Mouse (Mus musculus): ENCODE measurements at regions not wholly inside any gene's neighbourhood (a gene's known extent, or its start where the extent isn't known, plus 50 kb on each side); places are given as distances from the start of the nearest gene placed in this dataset.

- H3K4me2 ChIP-seq (replicated peaks; ENCODE audit: low read depth), result no peak overlapping the region
- H3K4me3 ChIP-seq (ENCODE audit: low read depth, low read length), result no peak overlapping the region
- 77% methylated on average over 7 of the region's 7 CpGs for WGBS
- ATAC-seq, result no peak
- H3K36me3 ChIP-seq (ENCODE audit: control insufficient read depth, insufficient read depth), result no peaks in the 10 kb centered on the region
- TF ChIP-seq CTCF (IDR thresholded peaks at IDR 0.05; ENCODE audit: low read depth), result no peak
- no peak overlapping the region for H3K9ac ChIP-seq (ENCODE audit: low read depth, low read length)
- H3K9me3 ChIP-seq (ENCODE audit: control insufficient read depth), result no peaks in the 10 kb centered on the region
- no peaks in the 10 kb centered on the region for H3K4me1 ChIP-seq (replicated peaks; ENCODE audit: control insufficient read depth, insufficient read depth, low read length)
- H3K27ac ChIP-seq (ENCODE audit: low read depth, low read length), result no peak overlapping the region
- no peaks in the 10 kb centered on the region for H3K27me3 ChIP-seq (replicated peaks; ENCODE audit: control insufficient read depth, insufficient read depth, low read length)
Measured at GRCm38 (mm10) chr8:8562268-8562667, 98.8 kb downstream of the Efnb2 start.

DNA sequence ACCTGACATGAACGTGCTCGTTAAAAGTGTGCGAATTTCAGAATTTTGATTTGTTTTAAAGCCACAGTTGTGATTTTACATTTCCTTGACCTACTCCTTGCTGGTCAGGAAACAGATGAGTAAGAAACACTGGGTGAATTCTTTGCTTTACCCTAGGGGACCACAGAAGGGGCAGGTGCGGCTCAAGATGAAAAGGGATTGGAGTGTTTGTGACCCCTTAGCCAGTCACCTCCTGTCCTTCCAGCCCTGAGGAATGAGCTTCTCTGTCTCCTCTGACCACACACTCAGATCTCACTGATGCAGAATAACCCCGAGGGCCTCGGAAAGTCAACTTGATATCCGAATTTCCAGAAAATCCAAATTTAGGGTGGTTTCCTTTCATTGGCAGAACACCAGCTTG is 103.0 kb downstream of the Efnb2 start:
- Histone ChIP-seq H3K9me3 (ENCODE audit: control insufficient read depth) (no peaks in the 10 kb centered on the region), H3K4me3 (ENCODE audit: low read depth, low read length) (no peak overlapping the region), H3K9ac (ENCODE audit: low read depth, low read length) (no peak overlapping the region), H3K4me2 (replicated peaks; ENCODE audit: low read depth) (no peak overlapping the region), H3K27ac (ENCODE audit: low read depth, low read length) (no peak overlapping the region), H3K27me3 (replicated peaks; ENCODE audit: control insufficient read depth, insufficient read depth, low read length) (no peaks in the 10 kb centered on the region), H3K36me3 (ENCODE audit: control insufficient read depth, insufficient read depth) (no peaks in the 10 kb centered on the region), H3K4me1 (replicated peaks; ENCODE audit: control insufficient read depth, insufficient read depth, low read length) (no peaks in the 10 kb centered on the region; the same call in 1 of the 2 replicates)
- 93% methylated on average over 7 of the region's 7 CpGs for WGBS
- ATAC-seq, result no peak
- TF ChIP-seq CTCF (IDR thresholded peaks at IDR 0.05; ENCODE audit: low read depth), result no peak

- H3K27me3 ChIP-seq (replicated peaks; ENCODE audit: control insufficient read depth, insufficient read depth, low read length), result no peaks in the 10 kb centered on the region
- TF ChIP-seq CTCF (IDR thresholded peaks at IDR 0.05; ENCODE audit: low read depth), result no peak
- H3K27ac ChIP-seq (ENCODE audit: low read depth, low read length), result no peak overlapping the region
- peak overlapping the region; percentile 46 for H3K4me2 ChIP-seq (replicated peaks; ENCODE audit: low read depth)
- no peaks in the 10 kb centered on the region for H3K9me3 ChIP-seq (ENCODE audit: control insufficient read depth)
- ATAC-seq, result peak; percentile 92
- H3K4me1 ChIP-seq (replicated peaks; ENCODE audit: control insufficient read depth, insufficient read depth, low read length), result no peaks in the 10 kb centered on the region; the same call in 1 of the 2 replicates
- H3K36me3 ChIP-seq (ENCODE audit: control insufficient read depth, insufficient read depth), result no peaks in the 10 kb centered on the region
- H3K9ac ChIP-seq (ENCODE audit: low read depth, low read length), result no peak overlapping the region
- H3K4me3 ChIP-seq (ENCODE audit: low read depth, low read length), result no peak overlapping the region
- WGBS, result 20% methylated on average over 10 of the region's 10 CpGs
Measured at GRCm38 (mm10) chr8:8556152-8556551, 104.9 kb downstream of the Efnb2 start.

- Histone ChIP-seq H3K4me1 (replicated peaks; ENCODE audit: control insufficient read depth, insufficient read depth, low read length) (no peaks in the 10 kb centered on the region; the same call in 1 of the 2 replicates), H3K9ac (ENCODE audit: low read depth, low read length) (no peak overlapping the region), H3K4me2 (replicated peaks; ENCODE audit: low read depth) (no peak overlapping the region), H3K27ac (ENCODE audit: low read depth, low read length) (no peak overlapping the region), H3K27me3 (replicated peaks; ENCODE audit: control insufficient read depth, insufficient read depth, low read length) (no peaks in the 10 kb centered on the region), H3K4me3 (ENCODE audit: low read depth, low read length) (no peak overlapping the region), H3K36me3 (ENCODE audit: control insufficient read depth, insufficient read depth) (no peaks in the 10 kb centered on the region), H3K9me3 (ENCODE audit: control insufficient read depth) (no peaks in the 10 kb centered on the region)
- TF ChIP-seq CTCF (IDR thresholded peaks at IDR 0.05; ENCODE audit: low read depth), result no peak
- WGBS, result 48% methylated on average over 5 of the region's 5 CpGs
- no peak for ATAC-seq
Measured at GRCm38 (mm10) chr8:8554691-8555090, 106.4 kb downstream of the Efnb2 start.

DNA sequence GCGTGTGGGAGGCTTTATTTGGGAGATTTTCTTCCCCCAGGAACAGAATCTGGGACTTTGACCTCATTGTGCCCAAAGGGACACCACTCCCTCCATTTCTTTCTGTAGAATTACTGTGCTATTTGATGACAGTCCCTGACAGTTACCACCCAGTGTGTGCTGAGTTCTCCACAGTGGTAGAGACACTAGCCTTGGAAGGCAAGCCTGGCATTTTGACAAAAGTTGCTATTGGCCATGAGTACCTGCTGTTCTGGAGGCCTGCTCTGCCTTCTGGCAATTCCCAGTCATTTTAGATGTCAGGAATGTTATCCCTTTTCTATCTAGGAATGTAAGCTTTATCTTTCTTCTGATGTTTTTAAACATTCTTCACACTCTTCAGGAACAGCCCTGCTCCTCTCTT is 108.3 kb downstream of the Efnb2 start:
- no peak for ATAC-seq
- Histone ChIP-seq H3K9me3 (ENCODE audit: control insufficient read depth) (no peaks in the 10 kb centered on the region), H3K27ac (ENCODE audit: low read depth, low read length) (no peak overlapping the region), H3K4me3 (ENCODE audit: low read depth, low read length) (no peak overlapping the region), H3K36me3 (ENCODE audit: control insufficient read depth, insufficient read depth) (no peaks in the 10 kb centered on the region), H3K4me2 (replicated peaks; ENCODE audit: low read depth) (no peak overlapping the region), H3K27me3 (replicated peaks; ENCODE audit: control insufficient read depth, insufficient read depth, low read length) (no peaks in the 10 kb centered on the region), H3K9ac (ENCODE audit: low read depth, low read length) (no peak overlapping the region), H3K4me1 (replicated peaks; ENCODE audit: control insufficient read depth, insufficient read depth, low read length) (no peaks in the 10 kb centered on the region; the same call in 1 of the 2 replicates)
- WGBS, result 44% methylated on average over 1 of the region's 1 CpGs
- TF ChIP-seq CTCF (IDR thresholded peaks at IDR 0.05; ENCODE audit: low read depth), result no peak

- no peak for TF ChIP-seq CTCF (IDR thresholded peaks at IDR 0.05; ENCODE audit: low read depth)
- Histone ChIP-seq H3K4me1 (replicated peaks; ENCODE audit: control insufficient read depth, insufficient read depth, low read length) (no peaks in the 10 kb centered on the region), H3K9ac (ENCODE audit: low read depth, low read length) (no peak overlapping the region), H3K9me3 (ENCODE audit: control insufficient read depth) (no peaks in the 10 kb centered on the region), H3K27me3 (replicated peaks; ENCODE audit: control insufficient read depth, insufficient read depth, low read length) (no peaks in the 10 kb centered on the region), H3K4me2 (replicated peaks; ENCODE audit: low read depth) (no peak overlapping the region), H3K4me3 (ENCODE audit: low read depth, low read length) (no peak overlapping the region), H3K27ac (ENCODE audit: low read depth, low read length) (no peak overlapping the region), H3K36me3 (ENCODE audit: control insufficient read depth, insufficient read depth) (no peaks in the 10 kb centered on the region)
- ATAC-seq, result no peak
- 61% methylated on average over 5 of the region's 5 CpGs for WGBS
Measured at GRCm38 (mm10) chr8:8536626-8537025, 124.4 kb downstream of the Efnb2 start.

GRCm38 (mm10) chr8:8534787-8535186 is 126.3 kb downstream of the Efnb2 start:
- Histone ChIP-seq H3K4me2 (replicated peaks; ENCODE audit: low read depth) (no peak overlapping the region), H3K9me3 (ENCODE audit: control insufficient read depth) (no peaks in the 10 kb centered on the region), H3K4me1 (replicated peaks; ENCODE audit: control insufficient read depth, insufficient read depth, low read length) (no peaks in the 10 kb centered on the region), H3K4me3 (ENCODE audit: low read depth, low read length) (no peak overlapping the region), H3K27me3 (replicated peaks; ENCODE audit: control insufficient read depth, insufficient read depth, low read length) (no peaks in the 10 kb centered on the region), H3K36me3 (ENCODE audit: control insufficient read depth, insufficient read depth) (no peaks in the 10 kb centered on the region), H3K27ac (ENCODE audit: low read depth, low read length) (no peak overlapping the region), H3K9ac (ENCODE audit: low read depth, low read length) (no peak overlapping the region)
- ATAC-seq, result no peak
- no peak for TF ChIP-seq CTCF (IDR thresholded peaks at IDR 0.05; ENCODE audit: low read depth)
- 67% methylated on average over 6 of the region's 6 CpGs for WGBS

Data from intestine, postnatal 0 days (tissue).